Mouse (Mus musculus) embryo, embryonic 9.5 days (tissue): ENCODE results near the gene Zbtb20.
A peak's percentile ranks its signal among the peaks of the same experiment; 100 is the strongest.
"Not testable (repeated sequence)": the region's sequence is repeated elsewhere in the genome, so short reads cannot be mapped to it uniquely, and the experiment has no call there.

ENCODE experiments used
- DNase-seq: peaks from one replicate; pipeline ENCODE4 v3.0.0-alpha.2; 2017; ENCODE audit errors: extremely low spot score

Gene Zbtb20

GRCm38 (mm10) chr16:42910016-42910415 is 34.3 kb downstream of the Zbtb20 start:
- DNase-seq, result no peak

GRCm38 (mm10) chr16:42910716-42911115 is 35.0 kb downstream of the Zbtb20 start:
- no peak for DNase-seq

- no peak for DNase-seq
Observed at GRCm38 (mm10) chr16:42911326-42911725, 35.6 kb downstream of the Zbtb20 start.

- DNase-seq, result no peak
Observed at GRCm38 (mm10) chr16:42911815-42912214, 36.1 kb downstream of the Zbtb20 start.

GRCm38 (mm10) chr16:42913291-42913690 is 37.6 kb downstream of the Zbtb20 start:
- no peak for DNase-seq

GRCm38 (mm10) chr16:42914457-42915085 is 38.9 kb downstream of the Zbtb20 start:
- DNase-seq, result peak; percentile 54

GRCm38 (mm10) chr16:42919992-42920760 is 44.5 kb downstream of the Zbtb20 start:
- DNase-seq, result no peak

- DNase-seq, result no peak
Observed at GRCm38 (mm10) chr16:42921436-42921835, 45.8 kb downstream of the Zbtb20 start.

GRCm38 (mm10) chr16:42938211-42938610 is 62.5 kb downstream of the Zbtb20 start:
- DNase-seq, result no peak

GRCm38 (mm10) chr16:42947016-42947415 is 71.3 kb downstream of the Zbtb20 start:
- DNase-seq, result peak; percentile 7

- DNase-seq, result not testable (repeated sequence)
Observed at GRCm38 (mm10) chr16:42955401-42955800, 79.7 kb downstream of the Zbtb20 start.

- DNase-seq, result no peak
Observed at GRCm38 (mm10) chr16:42972872-42973271, 97.2 kb downstream of the Zbtb20 start.

GRCm38 (mm10) chr16:42998896-42999295 is 123.2 kb downstream of the Zbtb20 start:
- no peak for DNase-seq

- DNase-seq, result no peak
Observed at GRCm38 (mm10) chr16:43026351-43026750, 150.7 kb downstream of the Zbtb20 start.

- no peak for DNase-seq
Observed at GRCm38 (mm10) chr16:43029243-43029642, 153.6 kb downstream of the Zbtb20 start.

- no peak for DNase-seq
Observed at GRCm38 (mm10) chr16:43035709-43036108, 160.0 kb downstream of the Zbtb20 start.

- no peak for DNase-seq
Observed at GRCm38 (mm10) chr16:43036510-43036909, 160.8 kb downstream of the Zbtb20 start.

GRCm38 (mm10) chr16:43037320-43037719 is 161.6 kb downstream of the Zbtb20 start:
- no peak for DNase-seq

GRCm38 (mm10) chr16:43045611-43046010 is 169.9 kb downstream of the Zbtb20 start:
- DNase-seq, result no peak

- DNase-seq, result no peak
Observed at GRCm38 (mm10) chr16:43046686-43047085, 171.0 kb downstream of the Zbtb20 start.

GRCm38 (mm10) chr16:43069666-43070295 is 194.1 kb downstream of the Zbtb20 start:
- DNase-seq, result no peak

- no peak for DNase-seq
Observed at GRCm38 (mm10) chr16:43071875-43072274, 196.2 kb downstream of the Zbtb20 start.
